Mouse (Mus musculus) brain, embryonic 14.5 days (tissue): ENCODE measurements at regions not wholly inside any gene's neighbourhood (a gene's known extent, or its start where the extent isn't known, plus 50 kb on each side); places are given as distances from the start of the nearest gene placed in this dataset.

Experiments
- DNase-seq: peaks from one replicate; pipeline ENCODE4 v3.0.0-alpha.2; 2011; ENCODE audit warnings: low read depth
- CTCF ChIP-seq: fragments of 200-500 bp; IDR thresholded peaks from 2 replicates; pipeline ENCODE4 v1.5.1; 2012; ENCODE audit warnings: inconsistent platforms, mild to moderate bottlenecking, moderate library complexity, borderline replicate concordance; ENCODE audit not compliant: insufficient read depth, insufficient read length; ENCODE audit errors: extremely low read depth
- POLR2A ChIP-seq: fragments of 200-500 bp; IDR thresholded peaks from 2 replicates; pipeline ENCODE4 v1.6.1; 2012; ENCODE audit warnings: mild to moderate bottlenecking, inconsistent platforms, borderline replicate concordance; ENCODE audit not compliant: poor library complexity, insufficient read depth, insufficient read length, severe bottlenecking; ENCODE audit errors: extremely low read depth

DNA sequence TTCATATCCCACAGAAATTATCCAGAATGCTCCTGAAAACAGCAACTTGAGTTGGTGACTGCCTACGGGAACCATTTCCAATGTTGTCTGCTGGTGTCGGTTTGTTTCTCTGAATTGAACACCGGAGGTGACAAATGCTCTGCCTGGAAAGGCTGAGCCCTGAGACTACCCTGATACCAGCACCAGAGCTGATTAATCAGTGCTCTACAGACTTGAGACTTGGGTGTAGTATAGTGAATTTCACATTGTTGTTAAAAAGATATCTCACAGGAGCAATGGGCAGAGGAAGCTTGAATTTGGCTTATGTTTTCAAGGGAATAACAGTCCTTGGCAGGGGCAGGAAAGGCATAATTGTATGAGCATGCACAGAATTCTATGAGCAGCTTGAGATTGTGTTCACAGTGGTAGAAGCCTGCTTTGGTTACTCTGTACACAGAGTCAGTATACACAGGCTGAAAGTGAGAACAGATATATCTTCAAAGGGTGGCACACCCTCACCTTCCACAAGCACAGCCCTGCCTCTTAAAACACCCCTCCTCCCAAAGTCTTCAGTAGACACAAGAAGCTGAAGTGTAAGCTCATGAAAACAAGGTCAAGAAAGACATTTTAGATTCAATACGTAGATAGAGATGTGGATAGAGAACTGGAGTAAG is 447.1 kb downstream of the Meis1 start:
- no peak for DNase-seq
- no peak for TF ChIP-seq CTCF
- TF ChIP-seq POLR2A: no peak

DNA sequence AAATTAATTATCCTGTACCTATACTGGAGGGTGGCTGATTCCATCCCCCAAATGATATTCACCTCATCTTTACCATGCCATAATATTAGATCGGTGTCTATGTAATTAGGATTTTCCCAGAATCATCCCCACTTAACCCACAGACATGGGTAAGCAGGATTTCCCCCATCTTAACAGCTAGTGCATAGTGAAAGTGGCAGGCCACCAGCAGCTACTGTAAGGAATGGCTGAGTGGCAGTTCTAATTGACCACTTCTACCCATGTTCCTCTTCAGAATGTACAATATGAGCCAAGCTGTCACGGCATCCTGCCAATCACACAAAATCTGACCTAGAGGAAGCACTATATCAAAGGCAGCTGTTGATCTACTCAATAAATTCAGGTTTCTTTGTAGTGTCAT is 455.8 kb downstream of the Meis1 start:
- TF ChIP-seq POLR2A (no peak), CTCF (no peak)
- DNase-seq: no peak

GRCm38 (mm10) chr11:18558665-18559064 is 460.1 kb downstream of the Meis1 start:
- DNase-seq: no peak
- TF ChIP-seq CTCF: no peak
- TF ChIP-seq POLR2A: no peak

DNA sequence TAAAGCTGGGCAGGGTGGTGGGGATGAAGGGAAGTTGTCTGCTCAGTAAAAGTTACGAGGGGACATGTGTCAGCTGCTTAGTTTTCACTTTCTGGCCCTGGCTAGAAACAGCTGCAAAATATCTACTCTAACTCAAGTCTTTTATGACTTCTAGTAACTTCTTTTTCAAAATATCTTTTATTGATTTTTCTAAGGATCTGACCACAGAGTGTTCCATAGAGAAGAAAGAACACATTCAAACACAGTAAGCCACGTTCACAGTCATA is 483.3 kb downstream of the Meis1 start:
- DNase-seq: no peak
- TF ChIP-seq POLR2A (no peak), CTCF (no peak)

GRCm38 (mm10) chr11:18534807-18535591 is 483.8 kb downstream of the Meis1 start:
- TF ChIP-seq CTCF (no peak), POLR2A (no peak)
- peak; percentile 10 for DNase-seq

GRCm38 (mm10) chr11:18531264-18532110 is 487.3 kb downstream of the Meis1 start:
- TF ChIP-seq CTCF: no peak
- DNase-seq: no peak

DNA sequence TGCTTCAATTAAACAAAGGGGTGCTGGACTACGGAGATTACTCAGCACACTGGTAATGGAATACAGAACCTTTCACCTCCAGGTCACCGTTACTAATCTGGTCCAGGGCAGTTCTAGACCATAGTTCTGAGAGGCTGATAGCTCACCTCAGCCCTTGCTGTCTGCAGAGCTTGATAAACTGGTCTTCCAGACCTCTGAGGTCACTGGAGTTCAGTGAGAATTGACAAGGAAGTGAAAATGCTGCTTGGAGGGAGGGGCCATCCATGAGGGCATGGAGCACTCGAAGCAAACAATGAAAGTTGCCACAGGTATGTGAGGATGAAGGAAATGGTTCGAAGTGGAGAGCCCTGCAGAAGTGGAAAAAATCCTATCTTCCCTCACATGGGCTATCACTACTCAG is 490.2 kb downstream of the Meis1 start:
- DNase-seq: no peak
- TF ChIP-seq CTCF (no peak), POLR2A (no peak)

DNA sequence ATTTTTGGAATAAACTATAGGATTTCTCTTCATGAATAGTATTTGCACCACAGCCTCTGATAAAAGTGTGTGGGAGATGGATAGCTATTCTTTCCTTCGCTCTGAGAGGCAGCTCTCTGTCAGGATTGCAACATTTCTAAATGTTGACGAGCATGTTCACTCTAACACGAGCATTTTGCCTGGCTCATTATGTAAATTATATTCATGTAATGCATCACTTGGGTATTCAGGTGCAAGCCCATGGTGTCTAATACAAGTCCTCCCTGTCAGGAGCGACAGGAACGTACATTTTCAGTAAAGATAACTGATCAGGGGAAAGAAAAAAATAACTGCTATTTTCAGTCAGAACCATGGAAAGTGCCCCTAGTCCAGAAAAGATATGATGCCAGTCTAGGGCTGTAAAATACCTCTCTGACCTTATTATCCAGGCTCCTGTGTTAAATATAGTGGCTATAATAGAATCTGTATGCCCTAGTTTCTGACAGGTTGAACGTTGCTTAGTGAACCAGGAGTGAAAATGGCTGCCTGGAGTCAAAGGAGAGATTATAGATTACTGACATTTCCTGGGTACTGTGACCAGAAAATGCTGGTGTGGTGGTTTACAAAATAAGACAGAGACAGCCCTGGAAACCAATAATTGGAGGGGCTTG is 523.6 kb downstream of the Meis1 start:
- DNase-seq: peak; percentile 62
- TF ChIP-seq POLR2A (no peak), CTCF (no peak)

- no peak for TF ChIP-seq CTCF
- TF ChIP-seq POLR2A: no peak
- DNase-seq: no peak
Measured at GRCm38 (mm10) chr11:18493981-18494380, 524.8 kb downstream of the Meis1 start.

GRCm38 (mm10) chr11:18493086-18493485 is 525.7 kb downstream of the Meis1 start:
- TF ChIP-seq CTCF: no peak
- no peak for TF ChIP-seq POLR2A
- peak; percentile 24 for DNase-seq
